Mouse (Mus musculus) brain, embryonic 14.5 days (tissue): ENCODE results near the gene Bspry.

Experiments
- CTCF ChIP-seq: fragments of 200-500 bp; IDR thresholded peaks from 2 replicates; pipeline ENCODE4 v1.5.1; 2012; ENCODE audit warnings: inconsistent platforms, mild to moderate bottlenecking, moderate library complexity, borderline replicate concordance; ENCODE audit not compliant: insufficient read depth, insufficient read length; ENCODE audit errors: extremely low read depth
- POLR2A ChIP-seq: fragments of 200-500 bp; IDR thresholded peaks from 2 replicates; pipeline ENCODE4 v1.6.1; 2012; ENCODE audit warnings: mild to moderate bottlenecking, inconsistent platforms, borderline replicate concordance; ENCODE audit not compliant: poor library complexity, insufficient read depth, insufficient read length, severe bottlenecking; ENCODE audit errors: extremely low read depth

GRCm38 (mm10) chr4:62480709-62481605 lies 1.1 kb downstream of the Bspry start:
- no peak for TF ChIP-seq CTCF
- no peak for TF ChIP-seq POLR2A
